8 mouse cellular contexts compared by ENCODE assay signal in genomic region chr15:103339961-103340337, GRCm38 (mm10). TPM values are rescaled to one million over a fixed set of nuclear protein-coding genes. Genes with fewer than 3 reads are reported as not detected.
DNase-seq lines count a peak whose midpoint lies in the region; ATAC-seq and TF ChIP-seq lines count a peak whose summit lies in the region.

Gene Zfp385a, minus strand, starts transcription at chr15:103340093.

- peaks cover 11% of the 10 kb centered on the region for H3K36me3 ChIP-seq in intestine, embryonic 14.5 days (ENCODE audit: control insufficient read depth, insufficient read depth, low read length)
- 0 out of 2 replicates have a peak, but pooled peaks cover 2% of the 10 kb centered on the region for H3K36me3 ChIP-seq in limb, embryonic 11.5 days (ENCODE audit: control insufficient read depth, insufficient read depth, low read length)
- no peaks in the 10 kb centered on the region for H3K36me3 ChIP-seq in midbrain, postnatal 0 days (ENCODE audit: insufficient read depth, low read length)
- 0 out of 2 replicates have a peak, but pooled peaks cover 5% of the 10 kb centered on the region for H3K36me3 ChIP-seq in stomach, postnatal 0 days (ENCODE audit: control insufficient read depth, insufficient read depth, low read length)

- DNase-seq in heart, adult 18-20 months, result peak; percentile 38 to 44
- no peak for DNase-seq in heart, adult 8-10 months (ENCODE audit: low spot score)
- DNase-seq in adrenal gland, postnatal 36 days, result peak; percentile 48 to 81
- peak; percentile 55 to 68 for DNase-seq in frontal cortex, postnatal 25 days (ENCODE audit: low spot score in 2 of 2)
- peak; percentile 75 for DNase-seq in intestine, embryonic 14.5 days (ENCODE audit: low spot score)
- DNase-seq in limb, embryonic 11.5 days (ENCODE audit: low spot score), result peak; percentile 65
- peak; percentile 67 for DNase-seq in midbrain, postnatal 0 days (ENCODE audit: low spot score)
- DNase-seq in stomach, postnatal 0 days (ENCODE audit: low spot score), result peak; percentile 67

- no peak for TF ChIP-seq EP300 in stomach, postnatal 0 days (optimal IDR thresholded peaks at IDR 0.05)

- ATAC-seq in intestine, embryonic 14.5 days (replicated peaks; ENCODE audit: low FRiP score, low TSS enrichment, low read depth), result peak; percentile 33; the same call in 1 of the 2 replicates
- ATAC-seq in limb, embryonic 11.5 days (ENCODE audit: insufficient number of reproducible peaks, low FRiP score, low TSS enrichment, low read depth), result 0 out of 2 replicates have a peak, but pooled peaks have one; percentile 14
- ATAC-seq in midbrain, postnatal 0 days (ENCODE audit: low FRiP score), result peak; percentile 55
- ATAC-seq in stomach, postnatal 0 days (ENCODE audit: low FRiP score, low TSS enrichment), result peak; percentile 47; the same call in 1 of the 2 replicates

- H3K4me2 ChIP-seq in intestine, embryonic 14.5 days (ENCODE audit: low read length), result peak within 1 kb of the TSS; percentile 94
- peak within 1 kb of the TSS; percentile 88 for H3K4me2 ChIP-seq in limb, embryonic 11.5 days (ENCODE audit: low read depth, severe bottlenecking)
- peak within 1 kb of the TSS; percentile 88 for H3K4me2 ChIP-seq in midbrain, postnatal 0 days (ENCODE audit: low read depth, low read length, poor library complexity, severe bottlenecking)
- peak within 1 kb of the TSS; percentile 62 for H3K4me2 ChIP-seq in stomach, postnatal 0 days (replicated peaks; ENCODE audit: low read depth)

- peak within 1 kb of the TSS; percentile 20; the same call in 1 of the 2 replicates for H3K9ac ChIP-seq in intestine, embryonic 14.5 days (ENCODE audit: low read length)
- peak within 1 kb of the TSS; percentile 32 for H3K9ac ChIP-seq in limb, embryonic 11.5 days (ENCODE audit: low read length)
- H3K9ac ChIP-seq in midbrain, postnatal 0 days (replicated peaks; ENCODE audit: low read length, poor library complexity, severe bottlenecking), result peak within 1 kb of the TSS; percentile 87
- peak within 1 kb of the TSS; percentile 28 for H3K9ac ChIP-seq in stomach, postnatal 0 days (ENCODE audit: low read length)

- peaks cover 34% of the 10 kb centered on the region for H3K27me3 ChIP-seq in intestine, embryonic 14.5 days (replicated peaks; ENCODE audit: control insufficient read depth, insufficient read depth, low read length)
- H3K27me3 ChIP-seq in limb, embryonic 11.5 days (ENCODE audit: control insufficient read depth, insufficient read depth, low read length), result peaks cover 12% of the 10 kb centered on the region
- H3K27me3 ChIP-seq in midbrain, postnatal 0 days (ENCODE audit: insufficient read depth, low read length), result no peaks in the 10 kb centered on the region
- no peaks in the 10 kb centered on the region for H3K27me3 ChIP-seq in stomach, postnatal 0 days (ENCODE audit: control insufficient read depth, insufficient read depth, low read length)

- TF ChIP-seq CTCF in midbrain, postnatal 0 days (IDR thresholded peaks at IDR 0.05), result peak; percentile 55
- peak; percentile 28; the same call in 1 of the 2 replicates for TF ChIP-seq CTCF in stomach, postnatal 0 days (IDR thresholded peaks at IDR 0.05; ENCODE audit: low read depth)

- WGBS in intestine, embryonic 14.5 days, result 0% methylated on average over 26 of the region's 26 CpGs
- under 1% methylated on average over 26 of the region's 26 CpGs for WGBS in limb, embryonic 11.5 days
- under 1% methylated on average over 22 of the region's 26 CpGs for WGBS in midbrain, postnatal 0 days
- WGBS in stomach, postnatal 0 days, result 0% methylated on average over 24 of the region's 26 CpGs

- H3K4me3 ChIP-seq in intestine, embryonic 14.5 days (ENCODE audit: low read depth, low read length), result peak within 1 kb of the TSS; percentile 52
- H3K4me3 ChIP-seq in limb, embryonic 11.5 days (ENCODE audit: low read depth, low read length), result peak within 1 kb of the TSS; percentile 49
- peak within 1 kb of the TSS; percentile 67 for H3K4me3 ChIP-seq in midbrain, postnatal 0 days (ENCODE audit: low read depth, low read length)
- peak within 1 kb of the TSS; percentile 48 for H3K4me3 ChIP-seq in stomach, postnatal 0 days (ENCODE audit: low read depth, low read length)

- no peak within 1 kb of the TSS for H3K27ac ChIP-seq in intestine, embryonic 14.5 days (ENCODE audit: low read depth)
- no peak within 1 kb of the TSS for H3K27ac ChIP-seq in limb, embryonic 11.5 days (replicated peaks; ENCODE audit: low read depth, low read length)
- H3K27ac ChIP-seq in midbrain, postnatal 0 days (ENCODE audit: low read depth, low read length), result peak within 1 kb of the TSS; percentile 65
- H3K27ac ChIP-seq in stomach, postnatal 0 days (replicated peaks), result no peak within 1 kb of the TSS; the same call in 1 of the 2 replicates

- no peaks in the 10 kb centered on the region for H3K9me3 ChIP-seq in intestine, embryonic 14.5 days (ENCODE audit: control insufficient read depth, low read length)
- no peaks in the 10 kb centered on the region for H3K9me3 ChIP-seq in limb, embryonic 11.5 days (ENCODE audit: control insufficient read depth, low read length)
- no peaks in the 10 kb centered on the region for H3K9me3 ChIP-seq in midbrain, postnatal 0 days (ENCODE audit: low read length)
- H3K9me3 ChIP-seq in stomach, postnatal 0 days (ENCODE audit: control insufficient read depth, low read length), result no peaks in the 10 kb centered on the region

- 0 out of 2 replicates have a peak, but pooled peaks cover 7% of the 10 kb centered on the region for H3K4me1 ChIP-seq in intestine, embryonic 14.5 days (replicated peaks; ENCODE audit: control insufficient read depth, insufficient read depth, low read length)
- H3K4me1 ChIP-seq in limb, embryonic 11.5 days (ENCODE audit: control insufficient read depth, insufficient read depth, low read length), result peaks cover 26% of the 10 kb centered on the region
- H3K4me1 ChIP-seq in midbrain, postnatal 0 days (ENCODE audit: insufficient read depth, low read length), result peaks cover 8% of the 10 kb centered on the region
- H3K4me1 ChIP-seq in stomach, postnatal 0 days (replicated peaks; ENCODE audit: control insufficient read depth, insufficient read depth), result no peaks in the 10 kb centered on the region

RNA-seq across cellular contexts. Expression of gene Zfp385a, which starts in this region (rescaled TPM):
- 10 to 100 TPM in 1 of 2 experiments, 1 to 10 TPM in 1; 8.9 to 10.3 TPM for total RNA-seq in heart, adult 18-20 months (2021)
- 1 to 10 TPM; 6.7 to 9.5 (median 8.8) TPM for total RNA-seq in heart, adult 8-10 months (2022)
- 10 to 100 TPM; 11.8 to 13.3 TPM for total RNA-seq in adrenal gland, postnatal 36 days (2021)
- polyA plus RNA-seq in intestine, embryonic 14.5 days (2014; fragmentation: Nextera tagmentation; extraction: Ambion mirVana), result 7.2 and 7.5 TPM in 2 replicates
- polyA plus RNA-seq in limb, embryonic 11.5 days (2014; fragmentation: Nextera tagmentation; extraction: Ambion mirVana), result 19.2 and 22.9 TPM in 2 replicates
- total RNA-seq in midbrain, postnatal 0 days (2014; rRNA removed), result 22.0 and 26.5 TPM in 2 replicates
- polyA plus RNA-seq in midbrain, postnatal 0 days (2015; fragmentation: Nextera tagmentation; extraction: Ambion mirVana), result 26.9 and 28.8 TPM in 2 replicates
- polyA plus RNA-seq in stomach, postnatal 0 days (2015; fragmentation: Nextera tagmentation; extraction: Ambion mirVana), result 6.0 and 7.4 TPM in 2 replicates

Comparison
In these comparisons a context has a peak if more than half of its experiments do, and no peak if none do; other contexts are left out.
1. H3K9ac ChIP-seq: peak in every context shown above with its lines; median percentile 87 in midbrain, postnatal 0 days; 32 in limb, embryonic 11.5 days; 28 in stomach, postnatal 0 days; 20 in intestine, embryonic 14.5 days.